Mouse (Mus musculus) lung, adult 2 months (tissue): ENCODE measurements around the gene Prkg1.

ENCODE experiments used
- CTCF ChIP-seq: fragments of 200-500 bp; IDR thresholded peaks from 2 replicates; pipeline ENCODE4 v1.5.1; 2011; ENCODE audit warnings: mild to moderate bottlenecking, low read length, control low read depth; ENCODE audit not compliant: insufficient read depth
- POLR2A ChIP-seq: fragments of 200-500 bp; IDR thresholded peaks from 2 replicates; pipeline ENCODE4 v1.6.1; 2011; ENCODE audit warnings: low read depth, mild to moderate bottlenecking, control low read depth, low read length, borderline replicate concordance; ENCODE audit errors: extremely low read depth

- TF ChIP-seq POLR2A (no peak), CTCF (no peak)
Measured at GRCm38 (mm10) chr19:30844916-30845315, 919.9 kb downstream of the Prkg1 start.
